Mouse (Mus musculus) kidney, adult 2 months (tissue): ENCODE measurements around the gene Fkbp5. TPM values are rescaled to one million over a fixed set of nuclear protein-coding genes. Genes with fewer than 3 reads are reported as not detected.

Experiments
- DNase-seq: peaks from one replicate; pipeline ENCODE4 v3.0.0; 2021
- H3K27ac ChIP-seq: fragments of 200-500 bp; 2 replicates; pipeline ENCODE4 v1.5.1; 2012; ENCODE audit warnings: low read depth, low read length, control low read depth, inconsistent platforms; ENCODE audit not compliant: insufficient read depth
- H3K27me3 ChIP-seq: fragments of 200-500 bp; replicated peaks from 2 replicates; pipeline ENCODE4 v1.6.1; 2012; ENCODE audit warnings: mild to moderate bottlenecking, moderate library complexity, low read length, inconsistent platforms; ENCODE audit not compliant: control insufficient read depth, insufficient read depth
- H3K36me3 ChIP-seq: fragments of 200-500 bp; 2 replicates; pipeline ENCODE4 v1.6.1; 2012; ENCODE audit warnings: mild to moderate bottlenecking, moderate library complexity, low read length, inconsistent platforms; ENCODE audit not compliant: control insufficient read depth, insufficient read depth
- H3K4me1 ChIP-seq: fragments of 200-500 bp; 2 replicates; pipeline ENCODE4 v1.6.1; 2011; ENCODE audit warnings: low read length; ENCODE audit not compliant: control insufficient read depth, insufficient read depth
- H3K4me3 ChIP-seq: fragments of 200-500 bp; 2 replicates; pipeline ENCODE4 v1.5.1; 2011; ENCODE audit warnings: mild to moderate bottlenecking, low read depth, low read length, control low read depth; ENCODE audit not compliant: insufficient read depth
- CTCF ChIP-seq: fragments of 200-500 bp; conservative IDR thresholded peaks from 2 replicates; pipeline ENCODE4 v1.5.1; 2011; ENCODE audit warnings: low read depth, mild to moderate bottlenecking, control low read depth, low read length, moderate library complexity, mixed read lengths; ENCODE audit not compliant: insufficient read depth, insufficient read length
- POLR2A ChIP-seq: fragments of 200-500 bp; IDR thresholded peaks from one replicate; pipeline ENCODE4 v1.6.1; 2011; ENCODE audit warnings: low read depth, low read length, control low read depth
- WGBS: fragments of 180-500 bp; shearing (Covaris S2); methylation state at CpG from one replicate; pipeline ENCODE4 v1.1.7; 2018; 5-methylcytosine and 5-hydroxymethylcytosine counted together
- polyA plus RNA-seq: library from polyadenylated mRNA; depleted of rRNA; stranded (reverse); fragments of >200 nt; gene quantifications from 2 replicates; pipeline ENCODE4 v1.2.3, GENCODE M21; 2012

Gene Fkbp5
- polyA plus RNA-seq, 1 experiment, result 13.4 TPM

GRCm38 (mm10) chr17:28523355-28524008, 6.2 kb upstream of the Fkbp5 start:
- no peaks in the 10 kb centered on the region for H3K36me3 ChIP-seq
- TF ChIP-seq POLR2A (no peak), CTCF (no peak)
- H3K27ac ChIP-seq, result peak overlapping the region; percentile 63
- WGBS, result 22% methylated on average over 28 of the region's 28 CpGs
- no peak for DNase-seq
- H3K4me1 ChIP-seq, result peaks cover 27% of the 10 kb centered on the region
- peak overlapping the region; percentile 62 for H3K4me3 ChIP-seq
- H3K27me3 ChIP-seq, result no peaks in the 10 kb centered on the region

DNA sequence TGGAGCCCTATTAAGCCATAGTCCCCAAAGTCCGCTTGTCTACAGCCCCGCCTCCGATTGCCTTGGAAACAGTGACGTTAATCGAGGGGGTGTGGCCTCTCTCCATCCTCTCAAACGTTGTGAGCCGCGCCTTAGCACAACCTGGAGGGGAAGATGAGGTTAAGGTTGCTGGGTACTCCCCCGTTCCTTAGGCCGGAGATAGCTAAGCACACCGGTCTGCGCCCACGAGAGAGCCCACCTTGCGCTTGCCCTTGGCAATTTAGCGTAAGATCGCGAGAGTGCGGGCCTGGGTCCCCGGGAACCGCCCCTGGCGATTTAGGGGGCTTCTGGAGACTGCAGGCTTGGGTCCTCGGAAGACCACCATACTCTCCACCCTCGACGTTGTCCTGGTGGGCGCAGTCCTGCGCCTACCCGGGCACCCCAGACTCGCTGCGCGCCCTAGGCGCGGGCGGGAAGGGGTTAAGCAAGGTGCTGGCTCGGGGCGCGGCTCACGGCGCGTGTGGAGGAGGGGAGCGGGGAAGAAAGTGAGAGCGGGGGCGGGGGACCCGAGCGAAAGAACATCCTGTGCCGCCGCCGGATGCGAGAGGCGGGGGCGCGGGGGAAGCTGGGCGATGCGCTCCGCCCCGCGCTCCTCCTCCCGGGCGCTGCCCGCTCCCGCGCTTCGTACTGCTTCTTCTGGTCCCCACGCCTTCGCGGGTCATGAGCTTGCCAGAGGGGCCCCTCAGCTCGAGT, 5.5 kb upstream of the Fkbp5 start:
- TF ChIP-seq POLR2A (peak; percentile 90), CTCF (no peak)
- H3K27ac ChIP-seq, result peak overlapping the region; percentile 63
- H3K36me3 ChIP-seq, result no peaks in the 10 kb centered on the region
- under 1% methylated on average over 66 of the region's 66 CpGs for WGBS
- peaks cover 28% of the 10 kb centered on the region for H3K4me1 ChIP-seq
- DNase-seq, result peak; percentile 98
- no peaks in the 10 kb centered on the region for H3K27me3 ChIP-seq
- H3K4me3 ChIP-seq, result peak overlapping the region; percentile 62

DNA sequence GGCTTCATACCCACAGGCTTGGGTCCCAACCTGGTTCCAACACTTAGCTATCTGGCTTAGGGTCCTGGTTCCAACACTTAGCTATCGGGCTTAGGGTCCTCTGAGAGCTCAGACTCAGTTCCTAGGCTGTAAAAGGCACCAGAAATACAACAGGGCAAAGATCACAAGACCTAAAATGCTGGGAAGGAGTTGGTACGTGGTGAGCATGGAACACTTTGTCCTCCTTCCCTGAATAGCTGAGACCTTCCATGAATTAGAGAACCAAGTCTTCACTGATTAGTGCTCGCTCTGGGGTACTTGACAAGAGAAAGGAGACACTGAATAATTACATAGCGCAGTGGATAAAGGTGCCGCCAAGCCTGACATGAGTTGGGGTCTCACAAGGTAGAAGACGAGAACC, 4.6 kb upstream of the Fkbp5 start:
- no peak for TF ChIP-seq POLR2A
- TF ChIP-seq CTCF, result no peak
- WGBS, result 30% methylated on average over 6 of the region's 6 CpGs
- Histone ChIP-seq H3K4me1 (peaks cover 26% of the 10 kb centered on the region), H3K4me3 (peak overlapping the region; percentile 62), H3K36me3 (no peaks in the 10 kb centered on the region), H3K27me3 (no peaks in the 10 kb centered on the region), H3K27ac (peak overlapping the region; percentile 81)
- DNase-seq, result peak; percentile 79

DNA sequence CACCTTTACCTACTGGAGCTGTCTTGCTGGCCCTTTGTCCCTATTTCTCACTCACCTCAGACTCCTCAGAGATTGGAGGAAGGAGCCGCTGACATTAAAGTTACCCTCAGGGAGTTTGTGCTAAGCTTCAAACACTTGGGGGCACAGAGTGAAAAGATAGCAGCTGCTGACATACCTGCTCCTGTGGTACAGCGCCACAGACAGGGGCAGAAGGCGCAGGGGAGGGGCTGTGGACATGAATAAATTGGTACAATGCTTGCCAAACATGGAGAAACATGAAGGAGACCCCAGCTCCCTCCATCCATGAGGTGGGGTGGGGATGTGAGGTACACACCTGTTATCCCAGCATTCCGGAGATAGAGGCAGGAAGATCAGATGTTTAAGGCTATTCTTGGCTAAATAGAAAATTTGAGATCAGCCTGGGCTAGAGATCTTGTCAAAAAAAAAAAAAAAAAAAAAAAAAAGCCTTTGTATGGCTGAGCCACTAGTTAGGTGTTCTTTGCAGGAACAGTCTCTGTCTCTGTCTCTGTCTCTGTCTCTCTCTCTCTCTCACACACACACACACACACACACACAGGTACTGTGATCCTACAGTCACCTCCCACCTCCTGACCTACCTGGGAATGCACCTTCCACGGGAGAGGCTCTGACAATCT, 3.9 kb upstream of the Fkbp5 start:
- no peak overlapping the region for H3K4me3 ChIP-seq
- H3K27ac ChIP-seq, result peak overlapping the region; percentile 3; the same call in 1 of the 2 replicates
- WGBS, result 68% methylated on average over 5 of the region's 5 CpGs
- peak; percentile 25 for DNase-seq
- no peaks in the 10 kb centered on the region for H3K27me3 ChIP-seq
- TF ChIP-seq CTCF (no peak), POLR2A (no peak)
- no peaks in the 10 kb centered on the region for H3K36me3 ChIP-seq
- peaks cover 28% of the 10 kb centered on the region for H3K4me1 ChIP-seq

DNA sequence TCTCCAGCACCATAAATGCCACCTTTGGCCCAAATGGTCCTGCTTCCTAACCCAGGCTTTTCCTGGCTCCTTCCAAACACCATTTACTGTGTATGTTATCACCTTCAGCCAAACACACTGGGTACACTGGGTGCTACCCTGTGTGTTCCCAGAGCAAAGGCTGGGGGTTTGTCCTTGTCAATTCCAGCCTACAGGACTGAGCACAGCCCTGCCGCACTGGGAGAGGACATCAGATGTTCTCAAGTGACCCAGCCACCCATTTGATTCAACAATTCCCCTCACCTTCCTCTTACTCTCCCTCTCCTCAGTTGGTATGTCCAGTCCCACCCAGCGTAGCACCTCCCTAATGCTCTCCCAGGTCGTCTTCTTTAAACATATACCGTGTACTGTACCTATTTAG, 3.2 kb upstream of the Fkbp5 start:
- no peaks in the 10 kb centered on the region for H3K36me3 ChIP-seq
- H3K4me1 ChIP-seq, result peaks cover 32% of the 10 kb centered on the region
- no peak for DNase-seq
- TF ChIP-seq POLR2A, result no peak
- no peak for TF ChIP-seq CTCF
- H3K4me3 ChIP-seq, result no peak overlapping the region
- no peaks in the 10 kb centered on the region for H3K27me3 ChIP-seq
- 92% methylated on average over 4 of the region's 4 CpGs for WGBS
- H3K27ac ChIP-seq, result no peak overlapping the region

DNA sequence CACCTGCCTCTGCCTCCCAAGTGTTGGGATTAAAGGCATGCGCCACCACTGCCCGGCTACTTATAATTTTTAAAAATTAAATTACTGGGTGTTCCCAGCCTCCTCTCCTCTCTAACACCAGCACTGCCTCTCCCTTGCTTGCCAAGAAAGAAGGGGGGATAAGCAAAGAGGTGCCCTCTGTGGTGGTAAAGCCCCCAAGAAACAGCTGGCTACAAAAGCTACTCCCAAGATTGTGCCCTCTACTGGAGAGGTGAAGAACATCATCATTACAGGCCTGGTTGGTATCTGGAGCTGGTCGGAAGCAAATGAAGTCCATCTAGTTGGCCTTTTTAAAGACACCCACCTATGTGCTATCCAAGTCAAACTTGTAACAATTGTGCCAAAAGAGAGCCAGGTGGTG, 2.5 kb upstream of the Fkbp5 start:
- 80% methylated on average over 3 of the region's 3 CpGs for WGBS
- Histone ChIP-seq H3K4me1 (peaks cover 37% of the 10 kb centered on the region), H3K4me3 (no peak overlapping the region), H3K36me3 (no peaks in the 10 kb centered on the region), H3K27me3 (no peaks in the 10 kb centered on the region), H3K27ac (no peak overlapping the region; the same call in 1 of the 2 replicates)
- TF ChIP-seq POLR2A, result no peak
- TF ChIP-seq CTCF, result peak; percentile 39; the same call in 1 of the 2 replicates
- DNase-seq, result peak; percentile 48

- Histone ChIP-seq H3K27ac (peak overlapping the region; percentile 98), H3K4me1 (peaks cover 47% of the 10 kb centered on the region), H3K4me3 (peak overlapping the region; percentile 72), H3K27me3 (no peaks in the 10 kb centered on the region), H3K36me3 (no peaks in the 10 kb centered on the region)
- no peak for TF ChIP-seq CTCF
- TF ChIP-seq POLR2A, result no peak
- peak; percentile 77 for DNase-seq
- WGBS, result 13% methylated on average over 8 of the region's 8 CpGs
Observed at GRCm38 (mm10) chr17:28518615-28519071, 1.3 kb upstream of the Fkbp5 start.
